Mouse (Mus musculus) lung, adult 2 months (tissue): ENCODE data around the gene Ms4a10. TPM values are rescaled to one million over a fixed set of nuclear protein-coding genes. Genes with fewer than 3 reads are reported as not detected.

Experiments
- DNase-seq: peaks from one replicate; pipeline ENCODE4 v3.0.0; 2022
- H3K4me1 ChIP-seq: fragments of 200-500 bp; 2 replicates; pipeline ENCODE4 v1.6.1; 2011; ENCODE audit warnings: low read length; ENCODE audit not compliant: control insufficient read depth, insufficient read depth
- H3K4me3 ChIP-seq: fragments of 200-500 bp; replicated peaks from 2 replicates; pipeline ENCODE3; 2011; ENCODE audit warnings: low read depth, mild to moderate bottlenecking, control low read depth, low read length; ENCODE audit errors: extremely low read depth
- CTCF ChIP-seq: fragments of 200-500 bp; IDR thresholded peaks from 2 replicates; pipeline ENCODE4 v1.5.1; 2011; ENCODE audit warnings: mild to moderate bottlenecking, low read length, control low read depth; ENCODE audit not compliant: insufficient read depth
- POLR2A ChIP-seq: fragments of 200-500 bp; IDR thresholded peaks from 2 replicates; pipeline ENCODE4 v1.6.1; 2011; ENCODE audit warnings: low read depth, mild to moderate bottlenecking, control low read depth, low read length, borderline replicate concordance; ENCODE audit errors: extremely low read depth
- WGBS: fragments of 180-500 bp; shearing (Covaris S2); methylation state at CpG from one replicate; pipeline ENCODE4 v1.1.7; 2018; 5-methylcytosine and 5-hydroxymethylcytosine counted together
- polyA plus RNA-seq: library from polyadenylated mRNA; depleted of rRNA; stranded (reverse); fragments of >200 nt; gene quantifications from 2 replicates; pipeline ENCODE4 v1.2.3, GENCODE M21; 2012; rRNA removed

Gene Ms4a10
- not detected in 2 replicates for polyA plus RNA-seq

GRCm38 (mm10) chr19:10974238-10974865, at the start of gene Ms4a10:
Ms4a10 (minus strand) TSS chr19:10974670.
- no peak for TF ChIP-seq CTCF
- no peak for TF ChIP-seq POLR2A
- DNase-seq: no peak
- 30% methylated on average over 4 of the region's 4 CpGs for WGBS
- Histone ChIP-seq H3K4me3 (no peak within 1 kb of the TSS), H3K4me1 (no peaks in the 10 kb centered on the region)

GRCm38 (mm10) chr19:11022382-11022781, 47.9 kb upstream of the Ms4a10 start:
- DNase-seq: no peak
- no peak for TF ChIP-seq POLR2A
- no peak for TF ChIP-seq CTCF
- Histone ChIP-seq H3K4me3 (no peak overlapping the region), H3K4me1 (no peaks in the 10 kb centered on the region)

GRCm38 (mm10) chr19:11017891-11018290, 43.4 kb upstream of the Ms4a10 start, which contains the start of gene Ms4a18:
Ms4a18 (minus strand) TSS chr19:11018031.
- WGBS: 82% methylated on average over 3 of the region's 3 CpGs
- Histone ChIP-seq H3K4me3 (no peak within 1 kb of the TSS), H3K4me1 (no peaks in the 10 kb centered on the region)
- no peak for DNase-seq
- TF ChIP-seq CTCF (no peak), POLR2A (no peak)

GRCm38 (mm10) chr19:11017251-11017650, 42.8 kb upstream of the Ms4a10 start:
- no peak for TF ChIP-seq CTCF
- TF ChIP-seq POLR2A: no peak
- no peak for DNase-seq
- Histone ChIP-seq H3K4me1 (no peaks in the 10 kb centered on the region), H3K4me3 (no peak overlapping the region)
- WGBS: 56% methylated on average over 2 of the region's 2 CpGs

- DNase-seq: no peak
- TF ChIP-seq CTCF: no peak
- no peak for TF ChIP-seq POLR2A
- Histone ChIP-seq H3K4me3 (no peak overlapping the region), H3K4me1 (no peaks in the 10 kb centered on the region)
- 77% methylated on average over 1 of the region's 1 CpGs for WGBS
Observed at GRCm38 (mm10) chr19:11015998-11016397, 41.5 kb upstream of the Ms4a10 start.

- TF ChIP-seq POLR2A (no peak), CTCF (no peak)
- no peak overlapping the region for H3K4me3 ChIP-seq
- no peaks in the 10 kb centered on the region for H3K4me1 ChIP-seq
- no peak for DNase-seq
Observed at GRCm38 (mm10) chr19:11015468-11015867, 41.0 kb upstream of the Ms4a10 start.

GRCm38 (mm10) chr19:10993150-10993549, 18.7 kb upstream of the Ms4a10 start, which contains the start of gene Ms4a15:
Ms4a15 (minus strand) TSS chr19:10993250.
- H3K4me1 ChIP-seq: no peaks in the 10 kb centered on the region
- no peak within 1 kb of the TSS for H3K4me3 ChIP-seq
- 83% methylated on average over 7 of the region's 7 CpGs for WGBS
- DNase-seq: no peak
- no peak for TF ChIP-seq CTCF
- no peak for TF ChIP-seq POLR2A

- TF ChIP-seq POLR2A: no peak
- no peak for TF ChIP-seq CTCF
- H3K4me1 ChIP-seq: no peaks in the 10 kb centered on the region
- DNase-seq: no peak
- H3K4me3 ChIP-seq: no peak overlapping the region
Observed at GRCm38 (mm10) chr19:10991911-10992310, 17.4 kb upstream of the Ms4a10 start.

GRCm38 (mm10) chr19:10990751-10991150, 16.3 kb upstream of the Ms4a10 start:
- Histone ChIP-seq H3K4me3 (no peak overlapping the region), H3K4me1 (no peaks in the 10 kb centered on the region)
- TF ChIP-seq POLR2A (no peak), CTCF (no peak)
- no peak for DNase-seq
- 23% methylated on average over 1 of the region's 1 CpGs for WGBS

- 94% methylated on average over 1 of the region's 1 CpGs for WGBS
Observed at GRCm38 (mm10) chr19:10988563-10988962, 14.1 kb upstream of the Ms4a10 start.

GRCm38 (mm10) chr19:10985889-10986288, 11.4 kb upstream of the Ms4a10 start:
- no peaks in the 10 kb centered on the region for H3K4me1 ChIP-seq
- 84% methylated on average over 4 of the region's 4 CpGs for WGBS
- no peak for DNase-seq
- H3K4me3 ChIP-seq: no peak overlapping the region
- TF ChIP-seq POLR2A (no peak), CTCF (no peak)

More at GRCm38 (mm10) chr19:10988563-10988962, 14.1 kb upstream of the Ms4a10 start:
- Histone ChIP-seq H3K4me1 (no peaks in the 10 kb centered on the region), H3K4me3 (no peak overlapping the region)
- no peak for DNase-seq
- TF ChIP-seq POLR2A: no peak
- TF ChIP-seq CTCF: no peak

GRCm38 (mm10) chr19:10984551-10984950, 10.1 kb upstream of the Ms4a10 start:
- Histone ChIP-seq H3K4me1 (no peaks in the 10 kb centered on the region), H3K4me3 (no peak overlapping the region)
- WGBS: 78% methylated on average over 13 of the region's 13 CpGs
- DNase-seq: no peak
- no peak for TF ChIP-seq CTCF
- no peak for TF ChIP-seq POLR2A
